In genomic region chr4:46465740-46466139, GRCm38 (mm10) we compare ENCODE assay signal across 16 mouse cellular contexts. TPM values are rescaled to one million over a fixed set of nuclear protein-coding genes. Genes with fewer than 3 reads are reported as not detected.
A peak's percentile ranks its signal among the peaks of the same experiment; 100 is the strongest.
DNase-seq lines count a peak whose midpoint lies in the region; ATAC-seq and TF ChIP-seq lines count a peak whose summit lies in the region.
"Had no signal": no experiment of that assay in that cellular context is flagged by ENCODE, and none has a peak within 500 bp of the region (broad histone marks: within the 10 kb centered on the region; RNA-seq: fewer than 3 reads in every experiment).

No protein-coding gene starts in this region.

- H3K4me3 ChIP-seq in forebrain, postnatal 0 days (ENCODE audit: low read depth, low read length) = no peak overlapping the region
- H3K4me3 ChIP-seq in forebrain, embryonic 11.5 days (ENCODE audit: low read depth, low read length) = no peak overlapping the region
- H3K4me3 ChIP-seq in midbrain, postnatal 0 days (ENCODE audit: low read depth, low read length) = no peak overlapping the region
- no peak overlapping the region for H3K4me3 ChIP-seq in midbrain, embryonic 13.5 days (replicated peaks)
- H3K4me3 ChIP-seq: limb, embryonic 10.5 days had no signal

- DNase-seq in forebrain, postnatal 0 days = peak; percentile 39
- no peak for DNase-seq in forebrain, embryonic 11.5 days (ENCODE audit: low spot score)
- peak; percentile 18 for DNase-seq in kidney, postnatal 10 days
- DNase-seq in kidney, postnatal 4 days = no peak
- peak; percentile 44 for DNase-seq in midbrain, postnatal 0 days (ENCODE audit: low spot score)
- DNase-seq in right cerebral cortex, adult 2 months (ENCODE audit: low spot score in 2 of 2) = no peak
- DNase-seq: cerebellum, adult 9-11 months; heart, postnatal 36 days; layer of hippocampus, postnatal 36 days; lung, adult 18-20 months had no signal

- peak; percentile 64 for TF ChIP-seq CTCF in forebrain, postnatal 0 days (IDR thresholded peaks at IDR 0.05; ENCODE audit: low read depth)
- TF ChIP-seq CTCF in midbrain, postnatal 0 days (IDR thresholded peaks at IDR 0.05) = peak; percentile 69

- no peaks in the 10 kb centered on the region for H3K4me1 ChIP-seq in forebrain, postnatal 0 days (ENCODE audit: insufficient read depth)
- no peaks in the 10 kb centered on the region for H3K4me1 ChIP-seq in forebrain, embryonic 11.5 days (replicated peaks; ENCODE audit: control insufficient read depth, insufficient read depth, low read length)
- H3K4me1 ChIP-seq in midbrain, postnatal 0 days (ENCODE audit: insufficient read depth, low read length) = no peaks in the 10 kb centered on the region
- H3K4me1 ChIP-seq in midbrain, embryonic 13.5 days (replicated peaks) = no peaks in the 10 kb centered on the region
- H3K4me1 ChIP-seq: limb, embryonic 10.5 days had no signal

- H3K9me3 ChIP-seq in forebrain, postnatal 0 days (ENCODE audit: low read length) = no peaks in the 10 kb centered on the region
- H3K9me3 ChIP-seq in forebrain, embryonic 11.5 days (ENCODE audit: control insufficient read depth, low read length) = no peaks in the 10 kb centered on the region
- no peaks in the 10 kb centered on the region for H3K9me3 ChIP-seq in midbrain, postnatal 0 days (ENCODE audit: low read length)
- no peaks in the 10 kb centered on the region for H3K9me3 ChIP-seq in midbrain, embryonic 13.5 days
- H3K9me3 ChIP-seq: limb, embryonic 10.5 days had no signal

- H3K4me2 ChIP-seq in forebrain, postnatal 0 days (ENCODE audit: low read depth) = no peak overlapping the region
- H3K4me2 ChIP-seq in forebrain, embryonic 11.5 days (ENCODE audit: low read depth, low read length, severe bottlenecking) = no peak overlapping the region
- no peak overlapping the region for H3K4me2 ChIP-seq in midbrain, postnatal 0 days (ENCODE audit: low read depth, low read length, poor library complexity, severe bottlenecking)
- no peak overlapping the region for H3K4me2 ChIP-seq in midbrain, embryonic 13.5 days (replicated peaks)

- H3K9ac ChIP-seq in forebrain, postnatal 0 days = no peak overlapping the region
- no peak overlapping the region for H3K9ac ChIP-seq in forebrain, embryonic 11.5 days (ENCODE audit: low read length)
- no peak overlapping the region for H3K9ac ChIP-seq in midbrain, postnatal 0 days (replicated peaks; ENCODE audit: low read length, poor library complexity, severe bottlenecking)
- no peak overlapping the region; the same call in 1 of the 2 replicates for H3K9ac ChIP-seq in midbrain, embryonic 13.5 days (replicated peaks)

- peak; percentile 79 for ATAC-seq in forebrain, postnatal 0 days
- no peak for ATAC-seq in forebrain, embryonic 11.5 days (replicated peaks; ENCODE audit: low FRiP score)
- ATAC-seq in midbrain, postnatal 0 days (ENCODE audit: low FRiP score) = no peak
- no peak for ATAC-seq in midbrain, embryonic 13.5 days
- ATAC-seq: forebrain, embryonic 16.5 days had no signal

- peaks cover 49% of the 10 kb centered on the region for H3K36me3 ChIP-seq in forebrain, postnatal 0 days (ENCODE audit: insufficient read depth)
- H3K36me3 ChIP-seq in forebrain, embryonic 11.5 days (ENCODE audit: control insufficient read depth, insufficient read depth, low read length) = peaks cover 35% of the 10 kb centered on the region
- peaks cover 19% of the 10 kb centered on the region; the same call in 1 of the 2 replicates for H3K36me3 ChIP-seq in midbrain, postnatal 0 days (ENCODE audit: insufficient read depth, low read length)
- peaks cover 84% of the 10 kb centered on the region for H3K36me3 ChIP-seq in midbrain, embryonic 13.5 days

- no peak overlapping the region for H3K27ac ChIP-seq in forebrain, postnatal 0 days (ENCODE audit: low read depth, low read length)
- H3K27ac ChIP-seq in forebrain, embryonic 11.5 days (ENCODE audit: low read depth, low read length) = no peak overlapping the region
- H3K27ac ChIP-seq in midbrain, postnatal 0 days (ENCODE audit: low read depth, low read length) = no peak overlapping the region
- no peak overlapping the region for H3K27ac ChIP-seq in midbrain, embryonic 13.5 days
- H3K27ac ChIP-seq: limb, embryonic 10.5 days had no signal

- WGBS in forebrain, postnatal 0 days = 71% methylated on average over 3 of the region's 3 CpGs
- WGBS in forebrain, embryonic 11.5 days = 84% methylated on average over 3 of the region's 3 CpGs
- WGBS in midbrain, postnatal 0 days = 83% methylated on average over 3 of the region's 3 CpGs
- 94% methylated on average over 3 of the region's 3 CpGs for WGBS in midbrain, embryonic 13.5 days

- H3K27me3 ChIP-seq in forebrain, postnatal 0 days (ENCODE audit: insufficient read depth, low read length) = no peaks in the 10 kb centered on the region
- no peaks in the 10 kb centered on the region for H3K27me3 ChIP-seq in forebrain, embryonic 11.5 days (ENCODE audit: control insufficient read depth, insufficient read depth, low read length)
- H3K27me3 ChIP-seq in midbrain, postnatal 0 days (ENCODE audit: insufficient read depth, low read length) = no peaks in the 10 kb centered on the region
- no peaks in the 10 kb centered on the region for H3K27me3 ChIP-seq in midbrain, embryonic 13.5 days

RNA-seq across cellular contexts. Expression of gene Anp32b, which starts 15.0 kb away (rescaled TPM):
- total RNA-seq in forebrain, postnatal 0 days (2014; rRNA removed) = 3.4 and 4.7 TPM in 2 replicates
- polyA plus RNA-seq in forebrain, postnatal 0 days (2015; fragmentation: Nextera tagmentation; extraction: Ambion mirVana) = 60.2 and 65.9 TPM in 2 replicates
- 320 and 324 TPM in 2 replicates for polyA plus RNA-seq in forebrain, embryonic 11.5 days (2014; fragmentation: Nextera tagmentation; extraction: Ambion mirVana)
- 2.7 and 5.0 TPM in 2 replicates for total RNA-seq in midbrain, postnatal 0 days (2014; rRNA removed)
- polyA plus RNA-seq in midbrain, postnatal 0 days (2015; fragmentation: Nextera tagmentation; extraction: Ambion mirVana) = 45.8 and 50.5 TPM in 2 replicates
- polyA plus RNA-seq in midbrain, embryonic 13.5 days (2015; fragmentation: Nextera tagmentation; extraction: Ambion mirVana) = 126 and 136 TPM in 2 replicates

RNA-seq across cellular contexts. Expression of gene Nans, which starts 23.3 kb away (rescaled TPM):
- total RNA-seq in forebrain, postnatal 0 days (2014; rRNA removed) = 87.1 and 89.3 TPM in 2 replicates
- polyA plus RNA-seq in forebrain, postnatal 0 days (2015; fragmentation: Nextera tagmentation; extraction: Ambion mirVana) = 69.8 and 70.2 TPM in 2 replicates
- 63.8 and 70.8 TPM in 2 replicates for polyA plus RNA-seq in forebrain, embryonic 11.5 days (2014; fragmentation: Nextera tagmentation; extraction: Ambion mirVana)
- total RNA-seq in midbrain, postnatal 0 days (2014; rRNA removed) = 92.0 and 94.5 TPM in 2 replicates
- 56.9 and 59.6 TPM in 2 replicates for polyA plus RNA-seq in midbrain, postnatal 0 days (2015; fragmentation: Nextera tagmentation; extraction: Ambion mirVana)
- 63.2 and 63.9 TPM in 2 replicates for polyA plus RNA-seq in midbrain, embryonic 13.5 days (2015; fragmentation: Nextera tagmentation; extraction: Ambion mirVana)

RNA-seq across cellular contexts. Expression of gene Hemgn, which starts 52.4 kb away (rescaled TPM):
- not detected in 2 replicates for total RNA-seq in forebrain, postnatal 0 days (2014; rRNA removed)
- polyA plus RNA-seq in forebrain, postnatal 0 days (2015; fragmentation: Nextera tagmentation; extraction: Ambion mirVana) = not detected in 2 replicates
- 19.7 and 21.0 TPM in 2 replicates for polyA plus RNA-seq in forebrain, embryonic 11.5 days (2014; fragmentation: Nextera tagmentation; extraction: Ambion mirVana)
- not detected in 2 replicates for total RNA-seq in midbrain, postnatal 0 days (2014; rRNA removed)
- not detected in 2 replicates for polyA plus RNA-seq in midbrain, postnatal 0 days (2015; fragmentation: Nextera tagmentation; extraction: Ambion mirVana)
- polyA plus RNA-seq in midbrain, embryonic 13.5 days (2015; fragmentation: Nextera tagmentation; extraction: Ambion mirVana) = 0.17 and 0.26 TPM in 2 replicates
- total RNA-seq: adrenal gland, adult 18-20 months; ES-E14; gastrocnemius, adult 8-10 months; layer of hippocampus, postnatal 36 days had no signal

Comparison
In these comparisons a context has a peak if more than half of its experiments do, and no peak if none do; other contexts are left out.
1. DNase-seq: peak in forebrain, postnatal 0 days (single experiment), kidney, postnatal 10 days (single experiment) and midbrain, postnatal 0 days (single experiment); none in forebrain, embryonic 11.5 days (single experiment), kidney, postnatal 4 days (0 of 2) and right cerebral cortex, adult 2 months (0 of 2).
2. RNA of gene Hemgn, which starts 52.4 kb away (polyA plus RNA-seq): 19.7 to 21.0 TPM in forebrain, embryonic 11.5 days; 0.17 to 0.26 TPM in midbrain, embryonic 13.5 days, not detected in forebrain, postnatal 0 days and not detected in midbrain, postnatal 0 days; every median in the first group is over 10 times any median in the second.